Mouse (Mus musculus) kidney, adult 2 months (tissue): ENCODE measurements at regions not wholly inside any gene's neighbourhood (a gene's known extent, or its start where the extent isn't known, plus 50 kb on each side); places are given as distances from the start of the nearest gene placed in this dataset.

Source experiments
- CTCF ChIP-seq: fragments of 200-500 bp; conservative IDR thresholded peaks from 2 replicates; pipeline ENCODE4 v1.5.1; 2011; ENCODE audit warnings: low read depth, mild to moderate bottlenecking, control low read depth, low read length, moderate library complexity, mixed read lengths; ENCODE audit not compliant: insufficient read depth, insufficient read length
- POLR2A ChIP-seq: fragments of 200-500 bp; IDR thresholded peaks from one replicate; pipeline ENCODE4 v1.6.1; 2011; ENCODE audit warnings: low read depth, low read length, control low read depth

GRCm38 (mm10) chr14:102810121-102810921 lies 172.1 kb downstream of the Kctd12 start:
- TF ChIP-seq POLR2A = no peak
- peak; percentile 33; the same call in 1 of the 2 replicates for TF ChIP-seq CTCF
